Mouse (Mus musculus) stomach, embryonic 14.5 days (tissue): ENCODE measurements around the gene Neurl1a. TPM values are rescaled to one million over a fixed set of nuclear protein-coding genes. Genes with fewer than 3 reads are reported as not detected.

Experiments used
- ATAC-seq: fragments of 200-750 bp; cut with Nextera tagmentation; 2 replicates; pipeline ENCODE4 v1.8.0; 2017; ENCODE audit warnings: low read depth, moderate TSS enrichment; ENCODE audit not compliant: insufficient number of reproducible peaks, insufficient read depth, low FRiP score
- H3K27ac ChIP-seq: fragments of 300-500 bp; sonication (generic); 2 replicates; pipeline ENCODE4 v1.5.1; 2014; ENCODE audit warnings: mild to moderate bottlenecking, low read length, moderate library complexity, mixed read lengths
- H3K27me3 ChIP-seq: fragments of 300-500 bp; sonication (generic); 2 replicates; pipeline ENCODE4 v1.6.1; 2014; ENCODE audit warnings: low read length, control low read depth, mixed read lengths; ENCODE audit not compliant: control insufficient read depth, insufficient read depth
- H3K36me3 ChIP-seq: fragments of 300-500 bp; sonication (generic); 2 replicates; pipeline ENCODE4 v1.6.1; 2014; ENCODE audit warnings: mild to moderate bottlenecking, control low read depth, low read length, moderate library complexity, mixed read lengths; ENCODE audit not compliant: control insufficient read depth, insufficient read depth
- H3K4me1 ChIP-seq: fragments of 300-500 bp; sonication (generic); 2 replicates; pipeline ENCODE4 v1.6.1; 2014; ENCODE audit warnings: low read length, control low read depth, mixed read lengths; ENCODE audit not compliant: control insufficient read depth, insufficient read depth
- H3K4me2 ChIP-seq: fragments of 300-500 bp; sonication (generic); replicated peaks from 2 replicates; pipeline ENCODE4 v1.6.1; 2014; ENCODE audit warnings: low read depth, low read length, control low read depth
- H3K4me3 ChIP-seq: fragments of 300-500 bp; sonication (generic); 2 replicates; pipeline ENCODE4 v1.5.1; 2014; ENCODE audit warnings: low read depth, low read length, control low read depth
- H3K9ac ChIP-seq: fragments of 300-500 bp; sonication (generic); replicated peaks from 2 replicates; pipeline ENCODE4 v1.6.1; 2014; ENCODE audit warnings: low read depth, mild to moderate bottlenecking, control low read depth, low read length, moderate library complexity, mixed read lengths
- H3K9me3 ChIP-seq: fragments of 300-500 bp; sonication (generic); 2 replicates; pipeline ENCODE4 v1.6.1; 2016; ENCODE audit warnings: low read depth, low read length, control low read depth; ENCODE audit not compliant: control insufficient read depth
- WGBS: fragments of 180-500 bp; shearing (Covaris S2); extraction: QIAGEN DNeasy Blood & Tissue Kit; methylation state at CpG from one replicate; pipeline ENCODE4 v1.1.7; 2014; 5-methylcytosine and 5-hydroxymethylcytosine counted together
- polyA plus RNA-seq: library from polyadenylated mRNA; unstranded; fragments of >200 nt; fragmentation: Nextera tagmentation; extraction: Ambion mirVana; gene quantifications from 2 replicates; pipeline ENCODE4 v1.2.1, GENCODE M21; 2014

Gene Neurl1a
- polyA plus RNA-seq, 1 experiment from 2014 or later, result 10.2 TPM

GRCm38 (mm10) chr19:47279372-47279771 is 100.8 kb downstream of the Neurl1a start:
- peaks cover 60% of the 10 kb centered on the region for H3K36me3 ChIP-seq
- H3K4me1 ChIP-seq, result 0 out of 2 replicates have a peak, but pooled peaks cover 9% of the 10 kb centered on the region
- no peak for ATAC-seq
- no peak overlapping the region for H3K4me3 ChIP-seq
- no peak overlapping the region for H3K4me2 ChIP-seq
- H3K27ac ChIP-seq, result peak overlapping the region; percentile 72; the same call in 1 of the 2 replicates
- H3K27me3 ChIP-seq, result no peaks in the 10 kb centered on the region
- H3K9ac ChIP-seq, result no peak overlapping the region
- WGBS, result 67% methylated on average over 4 of the region's 4 CpGs
- H3K9me3 ChIP-seq, result no peaks in the 10 kb centered on the region

GRCm38 (mm10) chr19:47279788-47280532 is 101.3 kb downstream of the Neurl1a start:
- Histone ChIP-seq H3K4me3 (no peak overlapping the region), H3K9ac (no peak overlapping the region), H3K9me3 (no peaks in the 10 kb centered on the region), H3K27me3 (no peaks in the 10 kb centered on the region), H3K4me1 (0 out of 2 replicates have a peak, but pooled peaks cover 9% of the 10 kb centered on the region), H3K4me2 (no peak overlapping the region), H3K27ac (peak overlapping the region; percentile 72; the same call in 1 of the 2 replicates), H3K36me3 (peaks cover 64% of the 10 kb centered on the region)
- ATAC-seq, result no peak
- 77% methylated on average over 15 of the region's 15 CpGs for WGBS

- Histone ChIP-seq H3K27ac (peak overlapping the region; percentile 21; the same call in 1 of the 2 replicates), H3K4me1 (0 out of 2 replicates have a peak, but pooled peaks cover 9% of the 10 kb centered on the region), H3K9ac (no peak overlapping the region), H3K36me3 (peaks cover 65% of the 10 kb centered on the region), H3K4me3 (no peak overlapping the region), H3K4me2 (no peak overlapping the region), H3K9me3 (no peaks in the 10 kb centered on the region), H3K27me3 (no peaks in the 10 kb centered on the region)
- ATAC-seq, result 0 out of 2 replicates have a peak, but pooled peaks have one; percentile 7
- 79% methylated on average over 9 of the region's 9 CpGs for WGBS
Observed at GRCm38 (mm10) chr19:47280894-47281293, 102.3 kb downstream of the Neurl1a start.

- H3K4me3 ChIP-seq, result no peak overlapping the region
- H3K36me3 ChIP-seq, result peaks cover 61% of the 10 kb centered on the region
- H3K4me1 ChIP-seq, result peaks cover 14% of the 10 kb centered on the region; the same call in 1 of the 2 replicates
- 76% methylated on average over 6 of the region's 6 CpGs for WGBS
- no peak for ATAC-seq
- H3K27ac ChIP-seq, result no peak overlapping the region
- H3K27me3 ChIP-seq, result no peaks in the 10 kb centered on the region
- no peak overlapping the region for H3K9ac ChIP-seq
- H3K4me2 ChIP-seq, result no peak overlapping the region
- H3K9me3 ChIP-seq, result no peaks in the 10 kb centered on the region
Observed at GRCm38 (mm10) chr19:47282050-47282454, 103.4 kb downstream of the Neurl1a start.

GRCm38 (mm10) chr19:47282688-47283215 is 104.1 kb downstream of the Neurl1a start:
- Histone ChIP-seq H3K4me3 (no peak overlapping the region), H3K9ac (no peak overlapping the region), H3K4me2 (no peak overlapping the region), H3K4me1 (peaks cover 17% of the 10 kb centered on the region; the same call in 1 of the 2 replicates), H3K9me3 (no peaks in the 10 kb centered on the region), H3K27me3 (no peaks in the 10 kb centered on the region), H3K27ac (no peak overlapping the region; the same call in 1 of the 2 replicates), H3K36me3 (peaks cover 57% of the 10 kb centered on the region)
- WGBS, result 95% methylated on average over 17 of the region's 17 CpGs
- no peak for ATAC-seq

GRCm38 (mm10) chr19:47285581-47285980 is 107.0 kb downstream of the Neurl1a start:
- no peak overlapping the region for H3K4me3 ChIP-seq
- H3K9ac ChIP-seq, result no peak overlapping the region
- WGBS, result 66% methylated on average over 6 of the region's 6 CpGs
- H3K27me3 ChIP-seq, result no peaks in the 10 kb centered on the region
- peaks cover 8% of the 10 kb centered on the region; the same call in 1 of the 2 replicates for H3K4me1 ChIP-seq
- H3K4me2 ChIP-seq, result no peak overlapping the region
- no peak overlapping the region for H3K27ac ChIP-seq
- no peak for ATAC-seq
- peaks cover 48% of the 10 kb centered on the region for H3K36me3 ChIP-seq
- H3K9me3 ChIP-seq, result no peaks in the 10 kb centered on the region

- no peaks in the 10 kb centered on the region for H3K9me3 ChIP-seq
- H3K4me1 ChIP-seq, result peaks cover 21% of the 10 kb centered on the region
- ATAC-seq, result no peak
- no peak overlapping the region for H3K4me2 ChIP-seq
- H3K27ac ChIP-seq, result no peak overlapping the region
- no peak overlapping the region for H3K9ac ChIP-seq
- WGBS, result 48% methylated on average over 17 of the region's 17 CpGs
- no peak overlapping the region for H3K4me3 ChIP-seq
- no peaks in the 10 kb centered on the region for H3K27me3 ChIP-seq
- peaks cover 39% of the 10 kb centered on the region for H3K36me3 ChIP-seq
Observed at GRCm38 (mm10) chr19:47286886-47287450, 108.3 kb downstream of the Neurl1a start.

GRCm38 (mm10) chr19:47291307-47292080 is 112.9 kb downstream of the Neurl1a start:
- Histone ChIP-seq H3K4me1 (peaks cover 33% of the 10 kb centered on the region), H3K36me3 (peaks cover 15% of the 10 kb centered on the region; the same call in 1 of the 2 replicates), H3K4me3 (no peak overlapping the region), H3K4me2 (no peak overlapping the region), H3K27me3 (no peaks in the 10 kb centered on the region), H3K9ac (no peak overlapping the region), H3K27ac (peak overlapping the region; percentile 59), H3K9me3 (no peaks in the 10 kb centered on the region)
- 42% methylated on average over 7 of the region's 7 CpGs for WGBS
- ATAC-seq, result peak; percentile 59; the same call in 1 of the 2 replicates
